Mouse (Mus musculus) activated CD4-positive, CD25-positive, alpha-beta regulatory T cell, adult 4 months (primary cell): Measurements from ENCODE around the gene Wdr61. TPM values are rescaled to one million over a fixed set of nuclear protein-coding genes. Genes with fewer than 3 reads are reported as not detected.

Experiments
- ATAC-seq: one replicate; pipeline ENCODE4 v1.8.0; 2017
- polyA plus RNA-seq, 2 experiments: library from polyadenylated mRNA; unstranded; fragments of 100-300 nt; shearing (Covaris generic); gene quantifications; one replicate each; pipeline ENCODE4 v1.2.1; 2017

Wdr61 gene
- 100 to 1,000 TPM; 123 to 134 TPM for polyA plus RNA-seq

- peak; percentile 85 for ATAC-seq
Measured at GRCm38 (mm10) chr9:54733921-54734638, at the start of gene Wdr61. TSS of gene Wdr61 (minus strand) at chr9:54734519.

- no peak for ATAC-seq
Measured at GRCm38 (mm10) chr9:54784003-54784402, 49.7 kb upstream of the Wdr61 start.

- no peak for ATAC-seq
Measured at GRCm38 (mm10) chr9:54782504-54782903, 48.2 kb upstream of the Wdr61 start.

GRCm38 (mm10) chr9:54779280-54779679 lies 45.0 kb upstream of the Wdr61 start:
- ATAC-seq = no peak

GRCm38 (mm10) chr9:54776451-54776982 lies 42.2 kb upstream of the Wdr61 start:
- ATAC-seq = no peak

- ATAC-seq = no peak
Measured at GRCm38 (mm10) chr9:54770140-54770780, 35.9 kb upstream of the Wdr61 start.

- ATAC-seq = no peak
Measured at GRCm38 (mm10) chr9:54765336-54766085, 31.2 kb upstream of the Wdr61 start.

GRCm38 (mm10) chr9:54764561-54765217 lies 30.4 kb upstream of the Wdr61 start, which contains the start of gene Crabp1:
TSS of gene Crabp1 (plus strand) at chr9:54764748.
- no peak for ATAC-seq

GRCm38 (mm10) chr9:54764091-54764490 lies 29.8 kb upstream of the Wdr61 start:
- no peak for ATAC-seq

GRCm38 (mm10) chr9:54759592-54759991 lies 25.3 kb upstream of the Wdr61 start:
- no peak for ATAC-seq

GRCm38 (mm10) chr9:54752944-54753295 lies 18.6 kb upstream of the Wdr61 start:
- no peak for ATAC-seq

- ATAC-seq = no peak
Measured at GRCm38 (mm10) chr9:54752201-54752943, 18.1 kb upstream of the Wdr61 start.

GRCm38 (mm10) chr9:54751684-54752083 lies 17.4 kb upstream of the Wdr61 start:
- no peak for ATAC-seq

- ATAC-seq = no peak
Measured at GRCm38 (mm10) chr9:54750215-54750981, 16.1 kb upstream of the Wdr61 start.

- ATAC-seq = no peak
Measured at GRCm38 (mm10) chr9:54745740-54746370, 11.5 kb upstream of the Wdr61 start.

GRCm38 (mm10) chr9:54743891-54744290 lies 9.6 kb upstream of the Wdr61 start:
- no peak for ATAC-seq

GRCm38 (mm10) chr9:54738376-54738775 lies 4.1 kb upstream of the Wdr61 start:
- ATAC-seq = no peak

- no peak for ATAC-seq
Measured at GRCm38 (mm10) chr9:54736284-54736701, 2.0 kb upstream of the Wdr61 start.

GRCm38 (mm10) chr9:54734639-54735252 lies 427 bp upstream of the Wdr61 start:
- no peak for ATAC-seq

GRCm38 (mm10) chr9:54732122-54732521 lies 2.2 kb downstream of the Wdr61 start:
- no peak for ATAC-seq
